Mouse (Mus musculus): ENCODE measurements at regions not wholly inside any gene's neighbourhood (a gene's known extent, or its start where the extent isn't known, plus 50 kb on each side); places are given as distances from the start of the nearest gene placed in this dataset.

- no peaks in the 10 kb centered on the region for H3K27me3 ChIP-seq (ENCODE audit: control insufficient read depth, insufficient read depth, low read length)
- no peak overlapping the region for H3K27ac ChIP-seq (replicated peaks in 1 of 2; ENCODE audit: control insufficient read depth in 1 of 2, insufficient read depth in 1 of 2, low read depth in 2 of 2, low read length in 2 of 2)
- WGBS = 56% methylated on average over 3 of the region's 3 CpGs
- ATAC-seq (ENCODE audit: insufficient number of reproducible peaks, insufficient read depth, low FRiP score, low read depth) = no peak
- no peak overlapping the region for H3K4me3 ChIP-seq (ENCODE audit: control insufficient read depth in 1 of 2, insufficient read depth in 1 of 2, low read depth in 1 of 2, low read length in 2 of 2)
- H3K36me3 ChIP-seq (ENCODE audit: control insufficient read depth, insufficient read depth, low read length) = no peaks in the 10 kb centered on the region
- H3K4me2 ChIP-seq (ENCODE audit: low read length) = no peak overlapping the region
- H3K9me3 ChIP-seq (ENCODE audit: control insufficient read depth, low read length) = no peaks in the 10 kb centered on the region; the same call in 1 of the 2 replicates
- H3K9ac ChIP-seq (ENCODE audit: low read length) = no peak overlapping the region
- H3K4me1 ChIP-seq (ENCODE audit: control insufficient read depth in 2 of 2, insufficient read depth in 2 of 2, low read length in 2 of 2) = peaks cover 5 to 9% of the 10 kb centered on the region in 2 experiments
Measured at GRCm38 (mm10) chr14:36658193-36658592, 310.4 kb downstream of the Ccser2 start.

GRCm38 (mm10) chr14:36652982-36653557 lies 315.5 kb downstream of the Ccser2 start:
- 9% methylated on average over 6 of the region's 6 CpGs for WGBS
- Histone ChIP-seq H3K9me3 (ENCODE audit: control insufficient read depth, low read length) (no peaks in the 10 kb centered on the region; the same call in 1 of the 2 replicates), H3K27me3 (ENCODE audit: control insufficient read depth, insufficient read depth, low read length) (peaks cover 9% of the 10 kb centered on the region; the same call in 1 of the 2 replicates), H3K36me3 (ENCODE audit: control insufficient read depth, insufficient read depth, low read length) (no peaks in the 10 kb centered on the region), H3K9ac (ENCODE audit: low read length) (no peak overlapping the region), H3K27ac (replicated peaks in 1 of 2; ENCODE audit: control insufficient read depth in 1 of 2, insufficient read depth in 1 of 2, low read depth in 2 of 2, low read length in 2 of 2) (peak overlapping the region; percentile 10 to 18; a peak in 1 of 4 replicates), H3K4me2 (ENCODE audit: low read length) (peak overlapping the region; percentile 22; the same call in 1 of the 2 replicates), H3K4me1 (ENCODE audit: control insufficient read depth in 2 of 2, insufficient read depth in 2 of 2, low read length in 2 of 2) (peaks cover 12 to 33% of the 10 kb centered on the region in 2 experiments), H3K4me3 (ENCODE audit: control insufficient read depth in 1 of 2, insufficient read depth in 1 of 2, low read depth in 1 of 2, low read length in 2 of 2) (no peak overlapping the region)
- 0 out of 2 replicates have a peak, but pooled peaks have one; percentile 51 for ATAC-seq (ENCODE audit: insufficient number of reproducible peaks, insufficient read depth, low FRiP score, low read depth)

GRCm38 (mm10) chr14:36651053-36651735 lies 317.4 kb downstream of the Ccser2 start:
- Histone ChIP-seq H3K27ac (replicated peaks in 1 of 2; ENCODE audit: control insufficient read depth in 1 of 2, insufficient read depth in 1 of 2, low read depth in 2 of 2, low read length in 2 of 2) (peak overlapping the region; percentile 20 to 53), H3K36me3 (ENCODE audit: control insufficient read depth, insufficient read depth, low read length) (no peaks in the 10 kb centered on the region), H3K9ac (ENCODE audit: low read length) (no peak overlapping the region), H3K4me1 (ENCODE audit: control insufficient read depth in 2 of 2, insufficient read depth in 2 of 2, low read length in 2 of 2) (peaks cover 12 to 33% of the 10 kb centered on the region in 2 experiments), H3K4me2 (ENCODE audit: low read length) (peak overlapping the region; percentile 25; the same call in 1 of the 2 replicates), H3K27me3 (ENCODE audit: control insufficient read depth, insufficient read depth, low read length) (peaks cover 9% of the 10 kb centered on the region; the same call in 1 of the 2 replicates), H3K9me3 (ENCODE audit: control insufficient read depth, low read length) (no peaks in the 10 kb centered on the region), H3K4me3 (ENCODE audit: control insufficient read depth in 1 of 2, insufficient read depth in 1 of 2, low read depth in 1 of 2, low read length in 2 of 2) (no peak overlapping the region)
- peak; percentile 82 for ATAC-seq (ENCODE audit: insufficient number of reproducible peaks, insufficient read depth, low FRiP score, low read depth)
- WGBS = 22% methylated on average over 6 of the region's 6 CpGs

- Histone ChIP-seq H3K4me1 (ENCODE audit: control insufficient read depth in 2 of 2, insufficient read depth in 2 of 2, low read length in 2 of 2) (peaks cover 5 to 12% of the 10 kb centered on the region in 2 experiments), H3K27ac (replicated peaks in 1 of 2; ENCODE audit: control insufficient read depth in 1 of 2, insufficient read depth in 1 of 2, low read depth in 2 of 2, low read length in 2 of 2) (no peak overlapping the region), H3K4me2 (ENCODE audit: low read length) (no peak overlapping the region), H3K27me3 (ENCODE audit: control insufficient read depth, insufficient read depth, low read length) (peaks cover 9% of the 10 kb centered on the region; the same call in 1 of the 2 replicates), H3K9me3 (ENCODE audit: control insufficient read depth, low read length) (no peaks in the 10 kb centered on the region), H3K4me3 (ENCODE audit: control insufficient read depth in 1 of 2, insufficient read depth in 1 of 2, low read depth in 1 of 2, low read length in 2 of 2) (no peak overlapping the region), H3K9ac (ENCODE audit: low read length) (no peak overlapping the region), H3K36me3 (ENCODE audit: control insufficient read depth, insufficient read depth, low read length) (no peaks in the 10 kb centered on the region)
- 78% methylated on average over 3 of the region's 3 CpGs for WGBS
- no peak for ATAC-seq (ENCODE audit: insufficient number of reproducible peaks, insufficient read depth, low FRiP score, low read depth)
Measured at GRCm38 (mm10) chr14:36646649-36647048, 321.9 kb downstream of the Ccser2 start.

GRCm38 (mm10) chr14:36646237-36646636 lies 322.3 kb downstream of the Ccser2 start:
- H3K36me3 ChIP-seq (ENCODE audit: control insufficient read depth, insufficient read depth, low read length) = no peaks in the 10 kb centered on the region
- H3K9ac ChIP-seq (ENCODE audit: low read length) = no peak overlapping the region
- H3K27me3 ChIP-seq (ENCODE audit: control insufficient read depth, insufficient read depth, low read length) = peaks cover 9% of the 10 kb centered on the region; the same call in 1 of the 2 replicates
- H3K9me3 ChIP-seq (ENCODE audit: control insufficient read depth, low read length) = no peaks in the 10 kb centered on the region
- H3K4me2 ChIP-seq (ENCODE audit: low read length) = no peak overlapping the region
- H3K4me3 ChIP-seq (ENCODE audit: control insufficient read depth in 1 of 2, insufficient read depth in 1 of 2, low read depth in 1 of 2, low read length in 2 of 2) = no peak overlapping the region
- peaks cover 3 to 7% of the 10 kb centered on the region in 2 experiments for H3K4me1 ChIP-seq (ENCODE audit: control insufficient read depth in 2 of 2, insufficient read depth in 2 of 2, low read length in 2 of 2)
- no peak overlapping the region for H3K27ac ChIP-seq (replicated peaks in 1 of 2; ENCODE audit: control insufficient read depth in 1 of 2, insufficient read depth in 1 of 2, low read depth in 2 of 2, low read length in 2 of 2)
- no peak for ATAC-seq (ENCODE audit: insufficient number of reproducible peaks, insufficient read depth, low FRiP score, low read depth)

- H3K36me3 ChIP-seq (ENCODE audit: control insufficient read depth, insufficient read depth, low read length) = no peaks in the 10 kb centered on the region
- ATAC-seq (ENCODE audit: insufficient number of reproducible peaks, insufficient read depth, low FRiP score, low read depth) = no peak
- H3K9ac ChIP-seq (ENCODE audit: low read length) = no peak overlapping the region
Measured at GRCm38 (mm10) chr14:36624822-36625221, 343.8 kb downstream of the Ccser2 start.

GRCm38 (mm10) chr14:36624134-36624533 lies 344.4 kb downstream of the Ccser2 start:
- Histone ChIP-seq H3K9me3 (ENCODE audit: control insufficient read depth, low read length) (0 out of 2 replicates have a peak, but pooled peaks cover 3% of the 10 kb centered on the region), H3K27ac (replicated peaks in 1 of 2; ENCODE audit: control insufficient read depth in 1 of 2, insufficient read depth in 1 of 2, low read depth in 2 of 2, low read length in 2 of 2) (no peak overlapping the region), H3K36me3 (ENCODE audit: control insufficient read depth, insufficient read depth, low read length) (no peaks in the 10 kb centered on the region), H3K9ac (ENCODE audit: low read length) (no peak overlapping the region), H3K27me3 (ENCODE audit: control insufficient read depth, insufficient read depth, low read length) (no peaks in the 10 kb centered on the region), H3K4me1 (ENCODE audit: control insufficient read depth in 2 of 2, insufficient read depth in 2 of 2, low read length in 2 of 2) (no peaks in the 10 kb centered on the region), H3K4me3 (ENCODE audit: control insufficient read depth in 1 of 2, insufficient read depth in 1 of 2, low read depth in 1 of 2, low read length in 2 of 2) (no peak overlapping the region), H3K4me2 (ENCODE audit: low read length) (no peak overlapping the region)
- WGBS = 91% methylated on average over 1 of the region's 1 CpGs
- no peak for ATAC-seq (ENCODE audit: insufficient number of reproducible peaks, insufficient read depth, low FRiP score, low read depth)

More at GRCm38 (mm10) chr14:36624822-36625221, 343.8 kb downstream of the Ccser2 start:
- Histone ChIP-seq H3K4me3 (ENCODE audit: control insufficient read depth in 1 of 2, insufficient read depth in 1 of 2, low read depth in 1 of 2, low read length in 2 of 2) (no peak overlapping the region), H3K4me2 (ENCODE audit: low read length) (no peak overlapping the region), H3K27me3 (ENCODE audit: control insufficient read depth, insufficient read depth, low read length) (no peaks in the 10 kb centered on the region), H3K4me1 (ENCODE audit: control insufficient read depth in 2 of 2, insufficient read depth in 2 of 2, low read length in 2 of 2) (no peaks in the 10 kb centered on the region), H3K9me3 (ENCODE audit: control insufficient read depth, low read length) (0 out of 2 replicates have a peak, but pooled peaks cover 3% of the 10 kb centered on the region), H3K27ac (replicated peaks in 1 of 2; ENCODE audit: control insufficient read depth in 1 of 2, insufficient read depth in 1 of 2, low read depth in 2 of 2, low read length in 2 of 2) (no peak overlapping the region)

All from heart, embryonic 14.5 days (tissue).